Mouse (Mus musculus) CH12.LX (cell line): ENCODE measurements around the gene Cd3g. TPM values are rescaled to one million over a fixed set of nuclear protein-coding genes. Genes with fewer than 3 reads are reported as not detected.
A peak's percentile ranks its signal among the peaks of the same experiment; 100 is the strongest.

Source experiments
- DNase-seq: peaks from one replicate; pipeline ENCODE4 v3.0.0-alpha.2; 2013; ENCODE audit errors: extremely low read depth
- H3K27ac ChIP-seq: 2 replicates; pipeline ENCODE4 v1.5.1; 2012; ENCODE audit warnings: low read depth, mild to moderate bottlenecking, control low read depth, moderate library complexity; ENCODE audit not compliant: insufficient read depth
- H3K27me3 ChIP-seq: replicated peaks from 2 replicates; pipeline ENCODE3; 2012; ENCODE audit warnings: inconsistent platforms
- H3K36me3 ChIP-seq, 2 experiments: replicated peaks in 1 of 2; 2 replicates each; pipeline versions ENCODE3 to v1.6.1; 2012; ENCODE audit warnings: inconsistent platforms in 1 of 2, low read length in 1 of 2, mild to moderate bottlenecking in 1 of 2, mixed read lengths in 1 of 2, moderate library complexity in 1 of 2; ENCODE audit not compliant: control insufficient read depth in 1 of 2, insufficient read depth in 1 of 2
- H3K4me1 ChIP-seq, 2 experiments: 2 replicates each; pipeline ENCODE4 v1.6.1; 2012; ENCODE audit warnings: inconsistent platforms in 1 of 2, moderate library complexity in 1 of 2; ENCODE audit not compliant: insufficient read depth in 2 of 2, control insufficient read depth in 1 of 2
- H3K4me2 ChIP-seq: 2 replicates; pipeline ENCODE4 v1.6.1; 2012; ENCODE audit warnings: low read depth, mild to moderate bottlenecking, control low read depth; ENCODE audit not compliant: poor library complexity, insufficient read depth, severe bottlenecking
- H3K4me3 ChIP-seq, 3 experiments: fragments of 150-350 bp in 1 of 3; sonication (generic) in 1 of 3; replicated peaks in 1 of 3; 2 replicates each; pipeline versions ENCODE3 to v1.5.1; 2011 to 2012; ENCODE audit warnings: low read depth in 2 of 3, low read length in 2 of 3, mild to moderate bottlenecking in 2 of 3, moderate library complexity in 2 of 3, control low read depth in 1 of 3, improper control_type of control experiment in 1 of 3, inconsistent platforms in 1 of 3, mixed read lengths in 1 of 3; ENCODE audit not compliant: poor library complexity in 1 of 3
- H3K79me2 ChIP-seq: replicated peaks from 2 replicates; pipeline ENCODE4 v1.6.1; 2012; ENCODE audit warnings: mild to moderate bottlenecking, moderate library complexity; ENCODE audit not compliant: control insufficient read depth, poor library complexity, insufficient read depth, severe bottlenecking; ENCODE audit errors: extremely low read depth
- H3K9ac ChIP-seq: 2 replicates; pipeline ENCODE4 v1.6.1; 2012; ENCODE audit warnings: low read depth, mild to moderate bottlenecking, control low read depth, moderate library complexity; ENCODE audit not compliant: insufficient read depth
- H3K9me3 ChIP-seq: replicated peaks from 2 replicates; pipeline ENCODE3; 2012; ENCODE audit warnings: low read length, inconsistent platforms, mixed read lengths
- CHD1 ChIP-seq: IDR thresholded peaks from 2 replicates; pipeline ENCODE4 v1.6.1; 2012; ENCODE audit warnings: low read depth, low read length, improper control_type of control experiment, inconsistent platforms
- CHD2 ChIP-seq: IDR thresholded peaks from 2 replicates; pipeline ENCODE4 v1.6.1; 2011; ENCODE audit warnings: low read length, improper control_type of control experiment
- CTCF ChIP-seq, 2 experiments: IDR thresholded peaks in 1 of 2; conservative IDR thresholded peaks in 1 of 2; 2 replicates each; pipeline ENCODE4 v1.5.1; 2011 to 2012; ENCODE audit warnings: low read depth in 2 of 2, low read length in 2 of 2, improper control_type of control experiment in 1 of 2, inconsistent platforms in 1 of 2, mild to moderate bottlenecking in 1 of 2, moderate library complexity in 1 of 2
- ELF1 ChIP-seq: IDR thresholded peaks from 2 replicates; pipeline ENCODE4 v1.6.1; 2014; ENCODE audit warnings: low read depth, mild to moderate bottlenecking, inconsistent platforms, low read length, improper control_type of control experiment
- ETS1 ChIP-seq: conservative IDR thresholded peaks from 2 replicates; pipeline ENCODE4 v1.6.1; 2012; ENCODE audit warnings: low read depth, mild to moderate bottlenecking, inconsistent platforms, low read length, improper control_type of control experiment, moderate library complexity
- GABPA ChIP-seq: IDR thresholded peaks from 2 replicates; pipeline ENCODE4 v1.6.1; 2012; ENCODE audit warnings: low read depth, low read length, improper control_type of control experiment, inconsistent platforms; ENCODE audit not compliant: insufficient replicate concordance
- JUN ChIP-seq: IDR thresholded peaks from 2 replicates; pipeline ENCODE4 v1.6.1; 2011; ENCODE audit warnings: low read depth, mild to moderate bottlenecking, low read length, improper control_type of control experiment, moderate library complexity; ENCODE audit not compliant: insufficient read depth
- MXI1 ChIP-seq: IDR thresholded peaks from 2 replicates; pipeline ENCODE4 v1.6.1; 2011; ENCODE audit warnings: mild to moderate bottlenecking, low read depth, low read length, improper control_type of control experiment
- MYC ChIP-seq: IDR thresholded peaks from 2 replicates; pipeline ENCODE4 v1.6.1; 2011; ENCODE audit warnings: low read depth, mild to moderate bottlenecking, improper control_type of control experiment, low read length
- NELFE ChIP-seq: IDR thresholded peaks from 2 replicates; pipeline ENCODE4 v1.6.1; 2011; ENCODE audit warnings: low read depth, low read length, improper control_type of control experiment
- NRF1 ChIP-seq: IDR thresholded peaks from 2 replicates; pipeline ENCODE4 v1.6.1; 2014; ENCODE audit warnings: low read depth, mild to moderate bottlenecking, inconsistent platforms, low read length, improper control_type of control experiment, moderate library complexity
- PAX5 ChIP-seq: IDR thresholded peaks from 2 replicates; pipeline ENCODE4 v1.6.1; 2012; ENCODE audit warnings: low read length, inconsistent platforms, mixed read lengths
- POLR2A ChIP-seq: IDR thresholded peaks from 2 replicates; pipeline ENCODE4 v1.6.1; 2011; ENCODE audit warnings: low read depth, mild to moderate bottlenecking, improper control_type of control experiment, low read length
- RCOR1 ChIP-seq: conservative IDR thresholded peaks from 2 replicates; pipeline ENCODE4 v1.6.1; 2012; ENCODE audit warnings: low read depth, mild to moderate bottlenecking, inconsistent platforms, low read length, improper control_type of control experiment
- SIN3A ChIP-seq: IDR thresholded peaks from 2 replicates; pipeline ENCODE4 v1.6.1; 2012; ENCODE audit warnings: low read length, improper control_type of control experiment, inconsistent platforms
- SMC3 ChIP-seq: IDR thresholded peaks from 2 replicates; pipeline ENCODE4 v1.6.1; 2011; ENCODE audit warnings: low read depth, low read length, improper control_type of control experiment
- TCF12 ChIP-seq: IDR thresholded peaks from 2 replicates; pipeline ENCODE4 v1.6.1; 2014; ENCODE audit warnings: low read depth, mild to moderate bottlenecking, inconsistent platforms, low read length, improper control_type of control experiment
- UBTF ChIP-seq: IDR thresholded peaks from 2 replicates; pipeline ENCODE4 v1.6.1; 2012; ENCODE audit warnings: low read depth, mild to moderate bottlenecking, inconsistent platforms, low read length, improper control_type of control experiment, moderate library complexity
- USF1 ChIP-seq: IDR thresholded peaks from 2 replicates; pipeline ENCODE4 v1.6.1; 2014; ENCODE audit warnings: low read depth, mild to moderate bottlenecking, inconsistent platforms, low read length, improper control_type of control experiment
- USF2 ChIP-seq: conservative IDR thresholded peaks from 2 replicates; pipeline ENCODE4 v1.6.1; 2011; ENCODE audit warnings: low read depth, low read length, improper control_type of control experiment
- ZC3H11A ChIP-seq: IDR thresholded peaks from 2 replicates; pipeline ENCODE4 v1.6.1; 2012; ENCODE audit warnings: low read depth, mild to moderate bottlenecking, inconsistent platforms, low read length, improper control_type of control experiment
- ZNF384 ChIP-seq: IDR thresholded peaks from 2 replicates; pipeline ENCODE4 v1.6.1; 2012; ENCODE audit warnings: low read depth, low read length, improper control_type of control experiment, inconsistent platforms
- dilution Hi-C: fragments of 300-500 bp; cut with MboI; formaldehyde crosslinking; loops from 2 replicates; pipeline ENCODE4 v1.14.3; 2020; ENCODE audit warnings: low sequenced_read_pairs; ENCODE audit not compliant: extremely low pct_unique_long_range_greater_than_20kb, extremely low pct_ligation_motif_present
- in situ Hi-C: fragments of 300-500 bp; cut with MboI; formaldehyde crosslinking; loops from 3 replicates; pipeline ENCODE4 v1.14.3; 2019; ENCODE audit warnings: low sequenced_read_pairs, low pct_ligation_motif_present, low pct_unique_long_range_greater_than_20kb, mixed read lengths
- polyA plus RNA-seq: library from polyadenylated mRNA; unstranded; fragments of >175 nt; gene quantifications from 2 replicates; pipeline ENCODE4 v1.2.1, GENCODE M21; 2012; ENCODE audit warnings: low read depth; ENCODE audit not compliant: insufficient read length
- total RNA-seq, 2 experiments: library from RNA; depleted of rRNA; stranded (reverse); fragments of 300-350 nt in 1 of 2; fragments of >200 nt in 1 of 2; gene quantifications; 2 replicates each; pipeline ENCODE4 v1.2.3; 2012 to 2014

The Cd3g gene
- total and polyA plus RNA-seq, 3 experiments: 1.7 to 12.7 (median 2.9) TPM

DNA sequence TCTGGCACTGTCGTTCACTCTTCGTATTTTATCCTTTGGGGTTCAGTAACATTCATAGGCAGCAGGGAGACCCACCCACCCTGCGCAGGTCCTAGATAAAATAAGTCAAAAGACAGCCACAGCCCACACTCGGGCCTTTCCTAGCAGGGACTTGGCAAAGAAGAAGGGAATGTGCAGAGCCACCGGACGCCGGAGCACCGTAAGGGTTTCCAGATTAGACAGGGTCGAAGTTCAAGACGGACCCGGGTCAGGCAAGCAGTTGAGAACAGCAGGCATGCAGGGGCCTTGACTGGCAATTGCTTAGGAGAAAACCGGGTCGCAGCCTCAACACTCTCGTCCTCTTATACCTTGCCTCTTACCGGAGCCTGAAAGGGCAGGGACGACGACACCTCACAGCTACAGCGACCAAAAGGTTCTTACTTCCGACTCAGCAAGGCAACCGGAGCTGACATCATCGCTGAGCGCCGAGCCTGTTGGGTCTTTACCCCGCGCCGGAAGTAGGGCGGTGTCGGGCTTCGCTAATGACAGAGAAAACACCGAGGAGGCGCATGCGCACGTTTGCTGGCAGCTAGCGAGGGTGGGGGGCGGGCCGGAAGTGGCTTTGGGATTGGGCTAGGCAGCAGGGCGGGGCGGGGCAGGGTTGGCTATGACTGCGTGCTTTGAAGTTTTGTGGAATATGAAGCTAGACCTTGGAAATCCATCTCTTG, 15.0 kb downstream of the Cd3g start, which contains the start of gene Ube4a (continued):
- TF ChIP-seq SIN3A: peak; percentile 99
- no peak for TF ChIP-seq UBTF
- no peak for TF ChIP-seq USF1
- TF ChIP-seq ELF1: peak; percentile 100
- TF ChIP-seq USF2: no peak
- no peak for TF ChIP-seq JUN
- no peak for TF ChIP-seq CHD1
- peak; percentile 96 for TF ChIP-seq NRF1
- peak; percentile 47; the same call in 1 of the 2 replicates for TF ChIP-seq ETS1
- TF ChIP-seq POLR2A: peak; percentile 93
- peak; percentile 89 for TF ChIP-seq TCF12
- TF ChIP-seq, all 38 proteins: peak for 21

GRCm38 (mm10) chr9:44954432-44954831, 25.8 kb downstream of the Cd3g start:
- H3K9me3 ChIP-seq: no peaks in the 10 kb centered on the region
- H3K79me2 ChIP-seq: no peaks in the 10 kb centered on the region
- no peak for DNase-seq
- no peak for TF ChIP-seq CTCF (conservative IDR thresholded peaks at IDR 0.05 in 1 of 2, IDR thresholded peaks at IDR 0.05 in 1 of 2; ENCODE audit: low read depth in 2 of 2, low read length in 2 of 2)
- TF ChIP-seq SMC3: no peak
- no peak for TF ChIP-seq USF1
- no peak for TF ChIP-seq MXI1
- TF ChIP-seq RCOR1: no peak
- no peak for TF ChIP-seq ETS1
- TF ChIP-seq CHD2: no peak
- TF ChIP-seq ZNF384: no peak
- no peak for TF ChIP-seq PAX5
- no peak for TF ChIP-seq MYC
- no peak for TF ChIP-seq ELF1
- no peak for TF ChIP-seq GABPA
- no peak for TF ChIP-seq ZC3H11A
- TF ChIP-seq NELFE: no peak
- H3K4me1 ChIP-seq: no peaks in the 10 kb centered on the region
- H3K4me3 ChIP-seq: no peak overlapping the region
- no peak overlapping the region for H3K4me2 ChIP-seq
- dilution Hi-C loops (no loop called here), in situ Hi-C loops (no loop called here)
- H3K27ac ChIP-seq: no peak overlapping the region
- no peaks in the 10 kb centered on the region for H3K27me3 ChIP-seq
- no peak overlapping the region for H3K9ac ChIP-seq
- H3K36me3 ChIP-seq: peaks cover 65 to 89% of the 10 kb centered on the region in 2 experiments
